Mouse (Mus musculus): Measurements from ENCODE around the gene Tmco1. TPM values are rescaled to one million over a fixed set of nuclear protein-coding genes. Genes with fewer than 3 reads are reported as not detected.
"Not testable (repeated sequence)": the region's sequence is repeated elsewhere in the genome, so short reads cannot be mapped to it uniquely, and the experiment has no call there.

Gene Tmco1
- polyA plus RNA-seq, 1 experiment from 2014 or later: 91.8 TPM

GRCm38 (mm10) chr1:167342831-167343230 lies 34.7 kb downstream of the Tmco1 start:
- no peak for ATAC-seq (replicated peaks; ENCODE audit: insufficient number of reproducible peaks, low FRiP score, low TSS enrichment, low read depth)
- no peaks in the 10 kb centered on the region for H3K9me3 ChIP-seq (replicated peaks; ENCODE audit: control insufficient read depth, low read length)

DNA sequence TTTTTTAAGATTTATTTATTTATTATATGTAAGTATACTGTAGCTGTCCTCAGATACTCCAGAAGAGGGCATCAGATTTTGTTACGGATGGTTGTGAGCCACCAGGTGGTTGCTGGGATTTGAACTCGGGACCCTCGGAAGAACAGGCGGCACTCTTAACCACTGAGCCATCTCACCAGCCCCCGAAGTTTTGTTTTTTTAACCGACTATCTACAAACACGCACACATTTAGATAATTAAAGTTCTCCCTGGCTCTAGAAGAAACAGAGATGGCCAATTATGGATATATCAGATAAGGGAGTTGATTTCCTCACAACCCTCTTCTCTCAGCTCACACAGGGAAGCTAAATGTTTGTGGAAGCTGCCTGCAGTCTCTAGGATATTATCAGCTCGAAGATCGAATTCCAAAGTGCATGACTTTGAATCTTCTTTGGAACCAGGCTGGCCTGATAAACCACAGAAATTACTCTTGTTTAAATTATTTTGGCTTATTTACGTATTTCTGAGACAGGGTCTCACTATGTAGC lies 37.9 kb downstream of the Tmco1 start:
- H3K27me3 ChIP-seq (ENCODE audit: control insufficient read depth, insufficient read depth, low read length); H3K4me1 ChIP-seq (ENCODE audit: control insufficient read depth, insufficient read depth, low read length); DNase-seq (ENCODE audit: low spot score); H3K9me3 ChIP-seq (replicated peaks; ENCODE audit: control insufficient read depth, low read length); ATAC-seq (replicated peaks; ENCODE audit: insufficient number of reproducible peaks, low FRiP score, low TSS enrichment, low read depth); H3K27ac ChIP-seq (replicated peaks; ENCODE audit: low read depth, low read length); H3K4me3 ChIP-seq (ENCODE audit: low read depth, low read length); H3K4me2 ChIP-seq (ENCODE audit: low read depth, low read length); H3K9ac ChIP-seq (replicated peaks; ENCODE audit: low read length); H3K36me3 ChIP-seq (replicated peaks; ENCODE audit: control insufficient read depth, insufficient read depth, low read depth, low read length): not testable (repeated sequence)
- 83% methylated on average over 10 of the region's 10 CpGs for WGBS

More at GRCm38 (mm10) chr1:167342831-167343230, 34.7 kb downstream of the Tmco1 start:
- peaks cover 3% of the 10 kb centered on the region; the same call in 1 of the 2 replicates for H3K27me3 ChIP-seq (ENCODE audit: control insufficient read depth, insufficient read depth, low read length)
- no peaks in the 10 kb centered on the region for H3K36me3 ChIP-seq (replicated peaks; ENCODE audit: control insufficient read depth, insufficient read depth, low read depth, low read length)
- H3K4me1 ChIP-seq (ENCODE audit: control insufficient read depth, insufficient read depth, low read length): no peaks in the 10 kb centered on the region
- H3K4me3 ChIP-seq (ENCODE audit: low read depth, low read length): no peak overlapping the region
- no peak overlapping the region for H3K27ac ChIP-seq (replicated peaks; ENCODE audit: low read depth, low read length)
- 85% methylated on average over 9 of the region's 10 CpGs for WGBS
- no peak overlapping the region for H3K4me2 ChIP-seq (ENCODE audit: low read depth, low read length)
- no peak for DNase-seq (ENCODE audit: low spot score)
- H3K9ac ChIP-seq (replicated peaks; ENCODE audit: low read length): no peak overlapping the region

DNA sequence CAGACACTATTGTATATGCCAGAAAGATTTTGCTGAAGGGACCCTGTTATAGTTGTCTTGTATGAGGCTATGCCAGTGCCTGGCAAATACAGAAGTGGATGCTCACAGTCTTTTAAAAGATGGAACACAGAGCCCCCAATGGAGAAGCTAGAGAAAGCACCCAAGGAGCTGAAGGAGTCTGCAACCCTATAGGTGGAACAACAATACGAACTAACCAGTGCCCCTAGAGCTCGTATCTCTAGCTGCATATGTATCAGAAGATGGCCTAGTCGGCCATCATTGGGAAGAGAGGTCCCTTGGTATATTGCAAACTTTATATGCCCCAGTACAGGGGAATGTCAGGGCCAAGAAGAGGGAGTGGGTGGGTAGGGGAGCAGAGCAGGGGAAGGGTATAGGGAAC lies 41.0 kb downstream of the Tmco1 start:
- H3K27ac ChIP-seq (replicated peaks; ENCODE audit: low read depth, low read length); H3K27me3 ChIP-seq (ENCODE audit: control insufficient read depth, insufficient read depth, low read length); H3K4me3 ChIP-seq (ENCODE audit: low read depth, low read length); H3K4me1 ChIP-seq (ENCODE audit: control insufficient read depth, insufficient read depth, low read length); H3K9me3 ChIP-seq (replicated peaks; ENCODE audit: control insufficient read depth, low read length); H3K36me3 ChIP-seq (replicated peaks; ENCODE audit: control insufficient read depth, insufficient read depth, low read depth, low read length); DNase-seq (ENCODE audit: low spot score); H3K4me2 ChIP-seq (ENCODE audit: low read depth, low read length); ATAC-seq (replicated peaks; ENCODE audit: insufficient number of reproducible peaks, low FRiP score, low TSS enrichment, low read depth); H3K9ac ChIP-seq (replicated peaks; ENCODE audit: low read length): not testable (repeated sequence)
- WGBS: 62% methylated on average over 3 of the region's 3 CpGs

DNA sequence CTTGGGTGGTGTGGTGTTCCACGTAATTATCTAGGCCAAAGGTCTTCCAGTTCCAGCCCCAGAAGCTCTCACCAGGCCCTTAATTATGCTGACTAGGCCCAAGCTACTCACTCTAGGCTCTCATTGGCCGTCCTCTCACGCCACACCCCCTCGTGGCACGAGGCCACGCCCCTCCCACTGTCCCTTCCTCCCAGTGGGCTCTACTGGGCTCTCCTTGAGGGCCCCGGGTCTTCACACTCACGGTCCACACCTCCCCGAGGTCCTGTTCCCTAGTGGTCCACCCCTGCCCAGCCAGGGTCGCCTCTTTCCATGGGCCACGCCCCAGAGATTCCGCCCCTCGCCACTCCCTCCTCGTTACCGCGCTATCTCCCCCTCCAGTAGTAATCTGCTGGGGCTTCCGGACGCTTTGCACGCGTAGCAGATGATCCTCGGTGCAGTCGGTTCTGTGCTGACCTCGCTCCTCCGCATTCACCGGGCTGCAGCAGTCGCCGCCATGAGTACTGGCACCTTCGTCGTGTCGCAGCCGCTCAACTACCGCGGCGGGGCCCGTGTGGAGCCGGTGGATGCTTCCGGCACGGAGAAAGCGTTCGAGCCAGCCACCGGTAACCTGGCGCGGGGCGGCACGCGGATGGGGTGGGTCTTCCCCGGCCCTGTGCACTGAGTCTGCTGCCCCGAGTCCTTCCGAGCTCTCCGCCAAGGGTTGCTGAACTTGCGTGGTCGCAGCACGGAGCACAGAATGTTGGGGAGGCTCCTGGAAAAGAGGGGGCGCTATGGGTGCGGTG lies 41.8 kb downstream of the Tmco1 start, which contains the start of gene Aldh9a1:
Gene Aldh9a1, plus strand, starts transcription at position 177 of the 782 bp plus-strand sequence.
- Histone ChIP-seq H3K4me1 (ENCODE audit: control insufficient read depth, insufficient read depth, low read length) (no peaks in the 10 kb centered on the region), H3K9ac (replicated peaks; ENCODE audit: low read length) (peak within 1 kb of the TSS; percentile 74), H3K27me3 (ENCODE audit: control insufficient read depth, insufficient read depth, low read length) (no peaks in the 10 kb centered on the region), H3K4me3 (ENCODE audit: low read depth, low read length) (peak within 1 kb of the TSS; percentile 61), H3K9me3 (replicated peaks; ENCODE audit: control insufficient read depth, low read length) (no peaks in the 10 kb centered on the region), H3K36me3 (replicated peaks; ENCODE audit: control insufficient read depth, insufficient read depth, low read depth, low read length) (no peaks in the 10 kb centered on the region; the same call in 1 of the 2 replicates), H3K27ac (replicated peaks; ENCODE audit: low read depth, low read length) (peak within 1 kb of the TSS; percentile 57), H3K4me2 (ENCODE audit: low read depth, low read length) (peak within 1 kb of the TSS; percentile 81)
- peak; percentile 97 for ATAC-seq (replicated peaks; ENCODE audit: insufficient number of reproducible peaks, low FRiP score, low TSS enrichment, low read depth)
- DNase-seq (ENCODE audit: low spot score): peak; percentile 89
- WGBS: under 1% methylated on average over 55 of the region's 55 CpGs

DNA sequence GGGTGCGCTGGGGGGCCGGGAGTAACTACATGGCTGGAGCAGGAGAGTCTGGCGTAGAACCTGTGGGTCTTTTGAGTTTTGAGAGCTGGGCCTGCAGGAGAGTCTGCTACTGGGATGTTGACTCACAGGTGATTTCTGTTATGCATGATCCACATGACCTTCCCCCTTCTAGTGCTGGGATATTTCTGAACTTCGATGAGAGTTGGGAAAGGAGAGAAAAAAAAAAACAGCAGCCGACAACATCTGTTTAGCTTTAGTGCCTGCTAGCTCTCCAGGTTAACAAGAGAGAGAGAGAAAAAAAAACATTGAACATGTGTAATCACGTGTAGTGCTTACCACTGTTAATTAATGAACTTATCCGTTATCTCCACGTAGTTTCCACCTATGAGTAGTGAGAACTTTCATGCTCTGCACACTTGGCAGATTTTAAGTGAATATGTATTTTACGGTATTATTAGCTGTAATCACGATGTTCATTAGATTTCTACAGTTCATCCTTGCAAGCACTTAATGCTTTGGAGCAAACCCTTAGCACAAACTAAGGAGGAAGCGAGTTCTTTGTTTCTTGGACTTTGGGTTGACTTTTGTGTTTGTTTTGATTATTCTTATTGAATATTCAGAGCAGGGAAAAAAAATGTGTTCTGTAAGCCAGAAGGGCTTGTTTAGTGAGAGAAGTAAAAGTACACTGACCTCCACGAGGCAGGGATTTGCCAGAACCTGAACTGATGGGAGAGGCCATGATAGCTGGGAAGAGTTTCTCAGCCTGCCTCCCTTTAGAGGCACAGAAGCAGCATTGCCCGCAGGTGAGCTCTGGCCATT lies 42.6 kb downstream of the Tmco1 start:
- no peaks in the 10 kb centered on the region for H3K4me1 ChIP-seq (ENCODE audit: control insufficient read depth, insufficient read depth, low read length)
- H3K9ac ChIP-seq (replicated peaks; ENCODE audit: low read length): peak overlapping the region; percentile 74
- peak overlapping the region; percentile 61 for H3K4me3 ChIP-seq (ENCODE audit: low read depth, low read length)
- peak overlapping the region; percentile 81 for H3K4me2 ChIP-seq (ENCODE audit: low read depth, low read length)
- ATAC-seq (replicated peaks; ENCODE audit: insufficient number of reproducible peaks, low FRiP score, low TSS enrichment, low read depth) (no peak; the same call in 1 of the 2 replicates), DNase-seq (ENCODE audit: low spot score) (peak; percentile 51)
- no peaks in the 10 kb centered on the region for H3K27me3 ChIP-seq (ENCODE audit: control insufficient read depth, insufficient read depth, low read length)
- H3K27ac ChIP-seq (replicated peaks; ENCODE audit: low read depth, low read length): peak overlapping the region; percentile 57; the same call in 1 of the 2 replicates
- 27% methylated on average over 13 of the region's 13 CpGs for WGBS
- no peaks in the 10 kb centered on the region; the same call in none of the 2 replicates for H3K36me3 ChIP-seq (replicated peaks; ENCODE audit: control insufficient read depth, insufficient read depth, low read depth, low read length)
- no peaks in the 10 kb centered on the region for H3K9me3 ChIP-seq (replicated peaks; ENCODE audit: control insufficient read depth, low read length)

DNA sequence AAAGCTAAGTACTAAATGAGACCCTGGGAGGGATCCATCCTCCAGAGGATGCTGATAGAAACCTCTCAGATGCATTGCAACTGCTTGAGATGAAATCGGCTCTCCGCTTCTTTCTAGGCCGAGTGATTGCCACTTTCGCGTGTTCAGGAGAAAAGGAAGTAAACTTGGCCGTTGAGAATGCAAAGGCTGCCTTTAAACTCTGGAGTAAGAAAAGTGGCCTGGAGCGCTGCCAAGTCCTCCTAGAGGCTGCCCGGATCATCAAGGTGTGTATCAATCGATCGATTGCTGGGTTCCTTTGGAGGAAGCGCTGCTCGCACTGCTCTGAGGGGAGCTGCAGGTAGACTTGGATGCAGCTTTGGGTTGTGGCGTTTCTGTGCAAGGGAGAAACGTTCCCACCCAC lies 44.2 kb downstream of the Tmco1 start:
- H3K27me3 ChIP-seq (ENCODE audit: control insufficient read depth, insufficient read depth, low read length): no peaks in the 10 kb centered on the region
- no peaks in the 10 kb centered on the region for H3K9me3 ChIP-seq (replicated peaks; ENCODE audit: control insufficient read depth, low read length)
- H3K36me3 ChIP-seq (replicated peaks; ENCODE audit: control insufficient read depth, insufficient read depth, low read depth, low read length): no peaks in the 10 kb centered on the region; the same call in none of the 2 replicates
- no peak overlapping the region for H3K9ac ChIP-seq (replicated peaks; ENCODE audit: low read length)
- WGBS: 94% methylated on average over 14 of the region's 14 CpGs
- H3K4me1 ChIP-seq (ENCODE audit: control insufficient read depth, insufficient read depth, low read length): no peaks in the 10 kb centered on the region
- DNase-seq (ENCODE audit: low spot score) (no peak), ATAC-seq (replicated peaks; ENCODE audit: insufficient number of reproducible peaks, low FRiP score, low TSS enrichment, low read depth) (no peak)
- no peak overlapping the region for H3K4me3 ChIP-seq (ENCODE audit: low read depth, low read length)
- no peak overlapping the region for H3K27ac ChIP-seq (replicated peaks; ENCODE audit: low read depth, low read length)
- no peak overlapping the region for H3K4me2 ChIP-seq (ENCODE audit: low read depth, low read length)

DNA sequence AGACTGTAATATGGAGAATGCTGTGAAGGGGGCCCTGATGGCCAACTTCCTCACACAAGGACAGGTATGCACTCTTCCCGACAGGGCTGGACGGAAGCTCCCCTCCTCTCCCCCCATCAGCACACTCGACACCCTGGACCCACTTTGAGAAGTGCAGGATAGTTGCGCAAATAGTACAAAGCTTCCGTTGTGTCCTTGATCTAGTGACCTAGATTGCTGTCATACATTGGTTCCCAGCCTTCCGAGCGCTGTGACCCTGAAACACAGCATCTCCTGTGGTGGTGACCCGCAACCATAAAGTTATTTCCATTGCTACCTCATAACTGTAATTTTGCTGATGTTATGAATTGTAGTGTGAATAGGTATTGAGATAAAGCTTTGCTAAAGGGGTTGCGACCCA lies 49.2 kb downstream of the Tmco1 start:
- no peaks in the 10 kb centered on the region for H3K9me3 ChIP-seq (replicated peaks; ENCODE audit: control insufficient read depth, low read length)
- no peak overlapping the region for H3K4me3 ChIP-seq (ENCODE audit: low read depth, low read length)
- H3K36me3 ChIP-seq (replicated peaks; ENCODE audit: control insufficient read depth, insufficient read depth, low read depth, low read length): no peaks in the 10 kb centered on the region; the same call in none of the 2 replicates
- WGBS: 93% methylated on average over 9 of the region's 9 CpGs
- no peaks in the 10 kb centered on the region for H3K4me1 ChIP-seq (ENCODE audit: control insufficient read depth, insufficient read depth, low read length)
- no peak for DNase-seq (ENCODE audit: low spot score)
- H3K9ac ChIP-seq (replicated peaks; ENCODE audit: low read length): no peak overlapping the region
- no peaks in the 10 kb centered on the region for H3K27me3 ChIP-seq (ENCODE audit: control insufficient read depth, insufficient read depth, low read length)
- no peak overlapping the region for H3K4me2 ChIP-seq (ENCODE audit: low read depth, low read length)
- no peak overlapping the region for H3K27ac ChIP-seq (replicated peaks; ENCODE audit: low read depth, low read length)
- no peak for ATAC-seq (replicated peaks; ENCODE audit: insufficient number of reproducible peaks, low FRiP score, low TSS enrichment, low read depth)
